Comparison of ENCODE assay signal across 8 mouse cellular contexts in genomic region chr13:69611398-69612174, GRCm38 (mm10). TPM values are rescaled to one million over a fixed set of nuclear protein-coding genes. Genes with fewer than 3 reads are reported as not detected.
DNase-seq lines count a peak whose midpoint lies in the region; ATAC-seq lines count a peak whose summit lies in the region.

TSS of gene Srd5a1 (minus strand) at chr13:69611442.

- ATAC-seq in forebrain, embryonic 14.5 days: peak; percentile 99
- ATAC-seq in neural tube, embryonic 15.5 days (ENCODE audit: low FRiP score): peak; percentile 98

- peaks cover 5% of the 10 kb centered on the region for H3K4me1 ChIP-seq in forebrain, embryonic 14.5 days (ENCODE audit: control insufficient read depth, insufficient read depth, low read length)
- H3K4me1 ChIP-seq in neural tube, embryonic 15.5 days: peaks cover 16% of the 10 kb centered on the region

- no peaks in the 10 kb centered on the region for H3K9me3 ChIP-seq in forebrain, embryonic 14.5 days (replicated peaks; ENCODE audit: control insufficient read depth, low read length)
- no peaks in the 10 kb centered on the region for H3K9me3 ChIP-seq in neural tube, embryonic 15.5 days (replicated peaks)

- DNase-seq in ES-CJ7 (ENCODE audit: low read depth, low spot score): peak; percentile 99
- peak; percentile 100 for DNase-seq in cerebellum, adult 11 months
- DNase-seq in forebrain, embryonic 14.5 days (ENCODE audit: low spot score): peak; percentile 99
- DNase-seq in heart, postnatal 14 days: peak; percentile 98
- DNase-seq in layer of hippocampus, adult 11-12 months (ENCODE audit: low spot score): peak; percentile 99
- peak; percentile 100 for DNase-seq in lung, adult 18-20 months
- DNase-seq in testis, postnatal 14 days (ENCODE audit: low spot score): peak; percentile 99

- H3K27me3 ChIP-seq in forebrain, embryonic 14.5 days (replicated peaks; ENCODE audit: control insufficient read depth, insufficient read depth, low read length): no peaks in the 10 kb centered on the region
- H3K27me3 ChIP-seq in neural tube, embryonic 15.5 days (replicated peaks): no peaks in the 10 kb centered on the region

- H3K27ac ChIP-seq in forebrain, embryonic 14.5 days (ENCODE audit: low read depth, low read length): peak within 1 kb of the TSS; percentile 54; the same call in 1 of the 2 replicates
- peak within 1 kb of the TSS; percentile 84 for H3K27ac ChIP-seq in neural tube, embryonic 15.5 days (replicated peaks)

- peaks cover 27% of the 10 kb centered on the region for H3K36me3 ChIP-seq in forebrain, embryonic 14.5 days (ENCODE audit: control insufficient read depth, insufficient read depth, low read length)
- peaks cover 30% of the 10 kb centered on the region for H3K36me3 ChIP-seq in neural tube, embryonic 15.5 days

- peak within 1 kb of the TSS; percentile 97 for H3K4me2 ChIP-seq in forebrain, embryonic 14.5 days (ENCODE audit: low read length)
- peak within 1 kb of the TSS; percentile 96 for H3K4me2 ChIP-seq in neural tube, embryonic 15.5 days

- H3K4me3 ChIP-seq in forebrain, embryonic 14.5 days (ENCODE audit: low read depth, low read length): peak within 1 kb of the TSS; percentile 96
- H3K4me3 ChIP-seq in neural tube, embryonic 15.5 days (replicated peaks): peak within 1 kb of the TSS; percentile 99

- 0% methylated on average over 69 of the region's 69 CpGs for WGBS in forebrain, embryonic 14.5 days
- under 1% methylated on average over 67 of the region's 69 CpGs for WGBS in neural tube, embryonic 15.5 days

- peak within 1 kb of the TSS; percentile 77 for H3K9ac ChIP-seq in forebrain, embryonic 14.5 days (ENCODE audit: low read length)
- H3K9ac ChIP-seq in neural tube, embryonic 15.5 days (replicated peaks): peak within 1 kb of the TSS; percentile 68

- intact Hi-C loops in heart, postnatal 14 days (cut with DNase I): loop anchor here (5.0 kb wide), 3 partner anchors 54 to 104 kb away; partner anchors contain the start of genes Nsun2 and Tent4a

RNA-seq across cellular contexts. Expression of gene Srd5a1, which starts in this region (rescaled TPM):
- polyA plus RNA-seq in forebrain, embryonic 14.5 days (2014; fragmentation: Nextera tagmentation; extraction: Ambion mirVana): 27.2 and 31.7 TPM in 2 replicates
- total RNA-seq in heart, postnatal 14 days (2021): 1 to 10 TPM; 1.6 to 1.7 TPM
- 26.4 and 27.5 TPM in 2 replicates for polyA plus RNA-seq in neural tube, embryonic 15.5 days (2015; fragmentation: Nextera tagmentation; extraction: Ambion mirVana)

Comparison
In these comparisons a context has a peak if more than half of its experiments do, and no peak if none do; other contexts are left out.
1. Peak in every context shown above with its lines: DNase-seq, ATAC-seq, H3K4me3 ChIP-seq and H3K27ac ChIP-seq.